Mouse (Mus musculus) heart, adult 2 months (tissue): ENCODE data around the gene Coro7. TPM values are rescaled to one million over a fixed set of nuclear protein-coding genes. Genes with fewer than 3 reads are reported as not detected.
"Not testable (repeated sequence)": the region's sequence is repeated elsewhere in the genome, so short reads cannot be mapped to it uniquely, and the experiment has no call there.

Experiments
- DNase-seq, 2 experiments: peaks; one replicate each; pipeline ENCODE4 v3.0.0; 2021
- H3K27ac ChIP-seq: fragments of 200-600 bp; 2 replicates; pipeline ENCODE4 v1.8.1; 2022
- H3K27me3 ChIP-seq: fragments of 200-500 bp; 2 replicates; pipeline ENCODE4 v1.6.1; 2012; ENCODE audit warnings: mild to moderate bottlenecking, low read length, inconsistent platforms, mixed read lengths; ENCODE audit not compliant: control insufficient read depth, insufficient read depth
- H3K36me3 ChIP-seq: fragments of 200-500 bp; 2 replicates; pipeline ENCODE4 v1.6.1; 2012; ENCODE audit warnings: low read length, inconsistent platforms; ENCODE audit not compliant: control insufficient read depth, insufficient read depth
- H3K4me1 ChIP-seq: fragments of 200-500 bp; 2 replicates; pipeline ENCODE4 v1.6.1; 2011; ENCODE audit warnings: low read length; ENCODE audit not compliant: control insufficient read depth, insufficient read depth
- H3K4me3 ChIP-seq: fragments of 200-600 bp; 2 replicates; pipeline ENCODE4 v1.8.1; 2022
- H3K79me2 ChIP-seq: fragments of 200-500 bp; replicated peaks from 2 replicates; pipeline ENCODE4 v1.6.1; 2012; ENCODE audit warnings: mild to moderate bottlenecking, inconsistent platforms, low read length, moderate library complexity, mixed read lengths; ENCODE audit not compliant: control insufficient read depth, insufficient read depth
- H3K9ac ChIP-seq: fragments of 200-500 bp; 2 replicates; pipeline ENCODE4 v1.6.1; 2012; ENCODE audit warnings: low read depth, mild to moderate bottlenecking, control low read depth, inconsistent platforms, low read length, mixed read lengths
- CTCF ChIP-seq: fragments of 200-600 bp; IDR thresholded peaks from 2 replicates; pipeline ENCODE4 v1.8.1; 2022; ENCODE audit warnings: antibody characterized with exemption, mild to moderate bottlenecking, moderate library complexity
- EP300 ChIP-seq: fragments of 200-500 bp; IDR thresholded peaks from 2 replicates; pipeline ENCODE4 v1.6.1; 2011; ENCODE audit warnings: low read depth, low read length, control low read depth; ENCODE audit not compliant: insufficient read depth
- POLR2A ChIP-seq: fragments of 200-500 bp; IDR thresholded peaks from 2 replicates; pipeline ENCODE4 v1.6.1; 2011; ENCODE audit warnings: mild to moderate bottlenecking, low read depth, low read length, control low read depth; ENCODE audit not compliant: insufficient read depth
- WGBS: fragments of 180-500 bp; shearing (Covaris S2); methylation state at CpG from one replicate; pipeline ENCODE4 v1.1.7; 2018; 5-methylcytosine and 5-hydroxymethylcytosine counted together
- intact Hi-C: fragments of 180-260 bp; cut with DNase I; formaldehyde crosslinking; loops from one replicate; pipeline ENCODE4 v1.15.1; 2025
- polyA plus RNA-seq: library from polyadenylated mRNA; depleted of rRNA; stranded (reverse); fragments of >200 nt; gene quantifications from 2 replicates; pipeline ENCODE4 v1.2.3, GENCODE M21; 2012
- total RNA-seq, 2 experiments: library from RNA; stranded (reverse); gene quantifications; 2 replicates each; pipeline ENCODE4 v1.2.3; 2021

Coro7 gene
- total and polyA plus RNA-seq, 3 experiments, result 14.6 to 22.8 (median 15.9) TPM

DNA sequence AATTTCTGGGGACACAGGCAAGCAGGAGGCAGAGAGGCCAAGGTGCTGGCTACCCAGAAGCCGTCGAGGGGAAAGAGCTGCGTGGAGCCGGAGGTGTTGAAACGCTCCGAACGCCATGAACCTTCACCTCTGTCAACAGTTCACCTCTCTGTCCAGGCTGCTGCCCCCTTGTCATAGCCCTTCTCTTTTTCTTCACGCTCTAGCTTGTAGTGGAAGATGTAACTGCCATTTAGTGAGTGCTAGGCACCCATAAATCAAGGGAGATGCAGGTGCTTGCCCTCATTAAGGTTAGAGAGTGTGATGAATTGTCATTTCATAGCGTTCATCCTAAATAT, 4.8 kb upstream of the Coro7 start:
- no peak for TF ChIP-seq CTCF
- no peak for TF ChIP-seq EP300
- TF ChIP-seq POLR2A, result no peak
- peak overlapping the region; percentile 85 for H3K4me3 ChIP-seq
- no peak for DNase-seq
- peaks cover 3% of the 10 kb centered on the region; the same call in 1 of the 2 replicates for H3K79me2 ChIP-seq
- intact Hi-C loops, result loop anchor here (10.0 kb wide), 1 partner anchor 180 kb away; no protein-coding TSS in a partner anchor
- peak overlapping the region; percentile 92 for H3K27ac ChIP-seq
- peaks cover 4% of the 10 kb centered on the region for H3K4me1 ChIP-seq
- peaks cover 7% of the 10 kb centered on the region for H3K36me3 ChIP-seq
- H3K9ac ChIP-seq, result peak overlapping the region; percentile 76
- no peaks in the 10 kb centered on the region for H3K27me3 ChIP-seq
- 2% methylated on average over 9 of the region's 9 CpGs for WGBS

DNA sequence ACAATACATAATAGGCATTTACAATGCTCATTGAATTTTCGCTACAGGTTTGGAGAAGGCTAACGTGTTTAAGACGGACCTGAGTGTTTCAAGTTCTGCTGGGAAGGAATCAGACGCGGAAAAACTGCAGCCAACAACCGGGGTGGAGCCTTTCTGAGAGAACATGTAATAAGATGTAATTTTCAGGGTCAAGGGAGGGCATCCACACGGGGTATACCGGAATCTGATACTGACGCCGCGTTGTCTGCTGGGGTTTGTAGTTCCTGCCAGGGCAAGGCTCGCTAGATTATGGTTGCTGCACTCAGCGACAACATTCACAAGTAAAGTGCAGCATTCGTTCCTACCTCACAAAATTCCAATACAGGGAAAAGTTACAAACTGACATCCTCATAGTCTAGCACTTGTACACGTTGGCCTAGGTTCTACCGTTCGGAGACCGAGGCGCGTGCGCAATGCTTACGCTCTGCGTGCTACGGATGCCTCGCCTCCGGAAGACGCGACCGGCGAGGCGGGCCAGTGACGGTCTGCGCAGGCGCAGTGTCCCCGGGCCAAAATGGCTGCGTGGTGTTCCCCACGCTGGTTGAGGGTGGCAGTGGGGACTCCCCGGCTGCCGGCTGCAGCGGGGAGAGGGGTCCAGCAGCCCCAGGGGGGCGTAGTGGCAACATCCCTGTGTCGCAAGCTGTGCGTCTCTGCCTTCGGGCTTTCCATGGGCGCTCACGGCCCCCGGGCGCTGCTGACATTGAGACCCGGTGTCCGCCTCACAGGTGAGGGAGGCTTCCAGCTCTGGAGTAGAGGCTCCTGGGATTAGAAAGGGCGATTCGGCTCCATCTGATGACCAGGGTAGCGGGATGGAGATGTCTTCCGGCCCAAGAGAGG, 4.2 kb upstream of the Coro7 start:
- Histone ChIP-seq H3K27ac (peak overlapping the region; percentile 92), H3K4me1 (peaks cover 5% of the 10 kb centered on the region), H3K79me2 (peaks cover 3% of the 10 kb centered on the region; the same call in 1 of the 2 replicates), H3K9ac (peak overlapping the region; percentile 76), H3K36me3 (peaks cover 7% of the 10 kb centered on the region), H3K4me3 (peak overlapping the region; percentile 85), H3K27me3 (no peaks in the 10 kb centered on the region)
- peak; percentile 97 to 98 for DNase-seq
- TF ChIP-seq CTCF, result no peak
- peak; percentile 74; the same call in 1 of the 2 replicates for TF ChIP-seq EP300
- peak; percentile 84 for TF ChIP-seq POLR2A
- intact Hi-C loops, result loop anchor here (10.0 kb wide), 1 partner anchor 181 kb away; no protein-coding TSS in a partner anchor
- WGBS, result under 1% methylated on average over 54 of the region's 54 CpGs

GRCm38 (mm10) chr16:4683193-4683580, 3.6 kb upstream of the Coro7 start:
- intact Hi-C loops, result loop anchor here (10.0 kb wide), 1 partner anchor 182 kb away; no protein-coding TSS in a partner anchor
- H3K4me1 ChIP-seq, result peaks cover 6% of the 10 kb centered on the region
- peaks cover 3% of the 10 kb centered on the region; the same call in 1 of the 2 replicates for H3K79me2 ChIP-seq
- H3K27ac ChIP-seq, result peak overlapping the region; percentile 92
- H3K36me3 ChIP-seq, result peaks cover 7% of the 10 kb centered on the region
- peak overlapping the region; percentile 85 for H3K4me3 ChIP-seq
- TF ChIP-seq CTCF (no peak), POLR2A (no peak), EP300 (no peak)
- 21% methylated on average over 9 of the region's 9 CpGs for WGBS
- no peak for DNase-seq
- H3K9ac ChIP-seq, result peak overlapping the region; percentile 54
- H3K27me3 ChIP-seq, result no peaks in the 10 kb centered on the region

GRCm38 (mm10) chr16:4682628-4683179, 3.1 kb upstream of the Coro7 start:
- H3K36me3 ChIP-seq, result peaks cover 7% of the 10 kb centered on the region
- intact Hi-C loops, result loop anchor here (10.0 kb wide), 1 partner anchor 182 kb away; no protein-coding TSS in a partner anchor
- DNase-seq, result no peak
- WGBS, result 83% methylated on average over 4 of the region's 4 CpGs
- TF ChIP-seq POLR2A (no peak), EP300 (no peak), CTCF (no peak)
- H3K9ac ChIP-seq, result no peak overlapping the region
- peaks cover 6% of the 10 kb centered on the region for H3K4me1 ChIP-seq
- no peaks in the 10 kb centered on the region for H3K27me3 ChIP-seq
- H3K79me2 ChIP-seq, result peaks cover 3% of the 10 kb centered on the region; the same call in 1 of the 2 replicates
- peak overlapping the region; percentile 92 for H3K27ac ChIP-seq
- no peak overlapping the region for H3K4me3 ChIP-seq

GRCm38 (mm10) chr16:4680922-4681455, 1.4 kb upstream of the Coro7 start:
- not testable (repeated sequence) for DNase-seq, H3K9ac ChIP-seq, H3K36me3 ChIP-seq, H3K4me1 ChIP-seq, H3K27me3 ChIP-seq, H3K79me2 ChIP-seq, H3K4me3 ChIP-seq, H3K27ac ChIP-seq
- intact Hi-C loops, result loop anchor here (10.0 kb wide), 1 partner anchor 184 kb away; no protein-coding TSS in a partner anchor
- 76% methylated on average over 3 of the region's 3 CpGs for WGBS
